Mouse (Mus musculus) heart, postnatal 0 days (tissue): ENCODE measurements around the gene Mtmr3.

Source experiments
- CTCF ChIP-seq: IDR thresholded peaks from 2 replicates; pipeline ENCODE4 v1.5.1; 2016; ENCODE audit warnings: antibody characterized with exemption, control low read depth, low read depth
- EP300 ChIP-seq: IDR thresholded peaks from 2 replicates; pipeline ENCODE4 v1.6.1; 2016; ENCODE audit warnings: antibody characterized with exemption, low read depth

DNA sequence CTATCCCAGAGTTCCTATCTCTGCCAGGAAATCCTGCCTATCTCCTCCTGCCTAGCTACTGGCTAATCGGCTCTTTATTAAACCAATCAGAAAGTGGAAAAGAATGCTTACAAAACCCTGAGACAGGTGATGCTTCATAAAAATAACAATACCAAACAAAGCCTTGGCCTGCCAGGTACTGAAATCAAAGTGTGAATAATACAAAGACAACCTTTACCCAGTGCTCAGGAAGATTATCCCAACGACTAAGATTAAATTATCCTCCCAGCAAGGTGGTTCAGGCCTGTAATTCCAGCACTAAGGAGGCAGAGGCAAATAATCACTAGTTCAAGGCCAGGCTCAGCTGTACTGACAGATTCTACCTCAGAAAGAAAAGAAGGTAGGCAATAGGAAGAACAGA, 29.1 kb downstream of the Mtmr3 start:
- TF ChIP-seq CTCF = no peak
- no peak for TF ChIP-seq EP300
